Mouse (Mus musculus): Measurements from ENCODE around the gene Cngb1.
"Not testable (repeated sequence)": the region's sequence is repeated elsewhere in the genome, so short reads cannot be mapped to it uniquely, and the experiment has no call there.

- not testable (repeated sequence) for TF ChIP-seq CTCF (IDR thresholded peaks at IDR 0.05); POLR2A (IDR thresholded peaks at IDR 0.05; ENCODE audit: insufficient read depth, low read depth, low read length)
Measured at GRCm38 (mm10) chr8:95230086-95230485, 76.3 kb downstream of the Cngb1 start.
